Mouse (Mus musculus): ENCODE data around the gene Brd9.
"Not testable (repeated sequence)": the region's sequence is repeated elsewhere in the genome, so short reads cannot be mapped to it uniquely, and the experiment has no call there.

DNA sequence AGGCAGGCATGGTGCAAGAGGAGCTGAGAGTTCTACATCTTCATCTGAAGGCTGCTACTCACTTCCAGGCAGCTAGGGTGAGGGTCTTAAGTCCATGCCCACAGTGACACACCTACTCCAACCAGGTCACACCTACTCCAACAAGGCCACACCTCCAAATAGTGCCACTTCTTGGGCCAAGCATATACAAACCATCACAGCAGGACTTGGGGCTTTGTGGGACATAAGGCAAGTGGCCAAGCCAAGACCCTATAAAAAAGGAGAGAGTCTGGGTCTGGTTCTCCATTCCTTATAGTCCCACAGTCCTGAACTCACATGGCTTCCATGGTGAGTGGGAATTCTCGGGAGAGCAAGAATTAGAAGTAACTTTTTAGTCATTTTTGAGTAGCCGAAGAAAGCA, 70.6 kb downstream of the Brd9 start:
- not testable (repeated sequence) for TF ChIP-seq CTCF, EP300 (IDR thresholded peaks at IDR 0.05; ENCODE audit: low read depth)

All from liver, embryonic 14.5 days (tissue).